Comparison of ENCODE assay signal across 16 mouse cellular contexts in the genomic region with DNA sequence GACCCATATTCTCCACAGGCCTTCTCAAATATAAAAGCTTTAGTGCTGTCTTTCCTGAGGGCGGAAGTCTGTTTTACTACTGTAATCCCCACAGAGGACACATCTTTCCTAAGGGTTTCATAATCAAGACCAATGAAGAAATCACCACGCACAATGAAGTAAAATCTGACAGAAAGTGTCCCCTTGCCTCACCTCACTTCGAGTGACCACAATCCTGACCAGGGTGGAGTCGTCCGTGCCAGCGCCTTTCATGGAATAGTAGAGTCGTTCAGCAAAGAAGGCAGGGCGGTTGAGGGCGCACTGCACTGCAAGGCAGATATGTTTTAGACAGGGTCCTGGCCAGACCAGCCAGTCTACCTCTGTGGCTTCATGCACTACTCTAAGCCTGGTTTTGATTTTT. TPM values are rescaled to one million over a fixed set of nuclear protein-coding genes. Genes with fewer than 3 reads are reported as not detected.
"Had no signal": no experiment of that assay in that cellular context is flagged by ENCODE, and none has a peak within 500 bp of the region (broad histone marks: within the 10 kb centered on the region; RNA-seq: fewer than 3 reads in every experiment).

No protein-coding gene starts in this region.

- DNase-seq: forebrain, postnatal 0 days; gastrocnemius, postnatal 25 days; heart, adult 18-20 months; heart, postnatal 10 days; heart, postnatal 36 days; kidney, adult 11 months; kidney, adult 2 months; kidney, adult 9 months; kidney, postnatal 14 days; kidney, postnatal 36 days; layer of hippocampus, adult 9-11 months; layer of hippocampus, postnatal 36 days; liver had no signal

- ATAC-seq: forebrain, postnatal 0 days; hindbrain, postnatal 0 days; intestine, embryonic 16.5 days had no signal

RNA-seq across cellular contexts. Expression of a gene that starts 6.4 kb away (rescaled TPM):
- total RNA-seq: heart, adult 8-10 months; heart, postnatal 36 days had no signal
